Mouse (Mus musculus) ES-Bruce4 (cell line): ENCODE results near the gene Espl1.

Source experiments
- CTCF ChIP-seq: IDR thresholded peaks from one replicate; pipeline ENCODE4 v1.8.1; 2011; ENCODE audit warnings: low read depth, low read length
- EP300 ChIP-seq: IDR thresholded peaks from 2 replicates; pipeline ENCODE4 v1.6.1; 2011; ENCODE audit warnings: low read depth, low read length; ENCODE audit not compliant: insufficient read depth
- POLR2A ChIP-seq: IDR thresholded peaks from one replicate; pipeline ENCODE4 v1.8.1; 2011; ENCODE audit warnings: low read length; ENCODE audit not compliant: insufficient read depth

DNA sequence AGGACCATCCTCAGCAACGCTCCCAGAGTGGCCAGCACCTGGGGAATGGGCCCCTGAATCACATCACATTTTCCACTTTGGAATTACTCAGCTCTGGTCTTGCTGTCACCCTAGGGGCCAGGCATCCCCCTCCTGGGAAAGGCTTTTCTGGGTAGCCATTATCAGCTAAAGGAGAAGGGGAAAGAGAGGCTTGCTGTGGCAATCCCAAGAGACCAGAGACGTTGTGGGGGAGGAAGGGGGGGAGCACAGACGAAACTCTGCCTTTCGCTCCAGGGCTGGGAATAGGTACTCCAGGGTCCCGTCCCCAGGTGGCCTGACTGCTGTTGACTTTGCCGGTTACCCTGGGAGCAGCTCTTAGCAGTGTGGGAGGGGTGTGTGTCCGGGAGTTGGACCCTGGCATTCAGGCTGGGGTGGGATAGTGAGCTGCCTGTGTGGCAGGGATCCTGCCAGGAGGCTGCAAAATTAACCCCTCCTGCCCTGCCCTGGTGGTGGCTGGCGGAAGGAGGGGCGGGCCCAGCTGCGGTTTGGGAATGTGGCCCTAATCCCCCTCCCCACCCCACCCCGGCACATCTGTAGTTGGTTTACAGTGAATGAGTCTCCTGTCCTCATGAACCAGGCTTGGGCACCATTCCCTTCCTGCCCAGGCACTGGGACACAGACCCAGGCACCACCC lies 37.3 kb upstream of the Espl1 start:
- no peak for TF ChIP-seq CTCF
- no peak for TF ChIP-seq EP300
- no peak for TF ChIP-seq POLR2A
